Mouse (Mus musculus) midbrain, postnatal 0 days (tissue): Measurements from ENCODE around the gene Syne2. TPM values are rescaled to one million over a fixed set of nuclear protein-coding genes. Genes with fewer than 3 reads are reported as not detected.

Experiments
- ATAC-seq: fragments of 200-750 bp; cut with Nextera tagmentation; 2 replicates; pipeline ENCODE4 v1.8.0; 2017; ENCODE audit warnings: moderate number of reproducible peaks, mild to moderate bottlenecking, moderate TSS enrichment, moderate library complexity; ENCODE audit not compliant: low FRiP score
- DNase-seq: peaks from one replicate; pipeline ENCODE4 v3.0.0-alpha.2; 2015; ENCODE audit warnings: low spot score
- H3K27ac ChIP-seq: fragments of 300-500 bp; sonication (generic); 2 replicates; pipeline ENCODE4 v1.5.1; 2014; ENCODE audit warnings: low read depth, mild to moderate bottlenecking, low read length, mixed read lengths
- H3K27me3 ChIP-seq: fragments of 300-500 bp; sonication (generic); 2 replicates; pipeline ENCODE4 v1.6.1; 2014; ENCODE audit warnings: low read length, control low read depth, mixed read lengths; ENCODE audit not compliant: insufficient read depth
- H3K36me3 ChIP-seq: fragments of 300-500 bp; sonication (generic); 2 replicates; pipeline ENCODE4 v1.6.1; 2014; ENCODE audit warnings: low read length, control low read depth, mixed read lengths; ENCODE audit not compliant: insufficient read depth
- H3K4me1 ChIP-seq: fragments of 300-500 bp; sonication (generic); 2 replicates; pipeline ENCODE4 v1.6.1; 2014; ENCODE audit warnings: mild to moderate bottlenecking, control low read depth, antibody characterized with exemption, low read length, mixed read lengths; ENCODE audit not compliant: insufficient read depth
- H3K4me2 ChIP-seq: fragments of 300-500 bp; sonication (generic); 2 replicates; pipeline ENCODE4 v1.6.1; 2014; ENCODE audit warnings: low read depth, mild to moderate bottlenecking, low read length, mixed read lengths; ENCODE audit not compliant: poor library complexity, severe bottlenecking
- H3K4me3 ChIP-seq: fragments of 300-500 bp; sonication (generic); 2 replicates; pipeline ENCODE4 v1.5.1; 2014; ENCODE audit warnings: low read depth, mild to moderate bottlenecking, low read length, moderate library complexity
- H3K9ac ChIP-seq: fragments of 300-500 bp; sonication (generic); replicated peaks from 2 replicates; pipeline ENCODE4 v1.6.1; 2014; ENCODE audit warnings: mild to moderate bottlenecking, low read length, moderate library complexity, mixed read lengths; ENCODE audit not compliant: poor library complexity, severe bottlenecking
- H3K9me3 ChIP-seq: fragments of 300-500 bp; sonication (generic); 2 replicates; pipeline ENCODE4 v1.6.1; 2016; ENCODE audit warnings: low read length, control low read depth
- CTCF ChIP-seq: IDR thresholded peaks from 2 replicates; pipeline ENCODE4 v1.5.1; 2016; ENCODE audit warnings: antibody characterized with exemption, mild to moderate bottlenecking
- WGBS: fragments of 180-500 bp; shearing (Covaris S2); extraction: QIAGEN DNeasy Blood & Tissue Kit; methylation state at CpG from one replicate; pipeline ENCODE4 v1.1.7; 2014; 5-methylcytosine and 5-hydroxymethylcytosine counted together
- polyA plus RNA-seq: library from polyadenylated mRNA; unstranded; fragments of >200 nt; fragmentation: Nextera tagmentation; extraction: Ambion mirVana; gene quantifications from 2 replicates; pipeline ENCODE4 v1.2.1, GENCODE M21; 2015
- total RNA-seq: library from RNA; depleted of rRNA; stranded (reverse); fragments of >200 nt; gene quantifications from 2 replicates; pipeline ENCODE4 v1.2.3, GENCODE M21; 2014

Syne2 gene
- total and polyA plus RNA-seq, 2 experiments from 2014 or later: 20.3 to 49.3 TPM

DNA sequence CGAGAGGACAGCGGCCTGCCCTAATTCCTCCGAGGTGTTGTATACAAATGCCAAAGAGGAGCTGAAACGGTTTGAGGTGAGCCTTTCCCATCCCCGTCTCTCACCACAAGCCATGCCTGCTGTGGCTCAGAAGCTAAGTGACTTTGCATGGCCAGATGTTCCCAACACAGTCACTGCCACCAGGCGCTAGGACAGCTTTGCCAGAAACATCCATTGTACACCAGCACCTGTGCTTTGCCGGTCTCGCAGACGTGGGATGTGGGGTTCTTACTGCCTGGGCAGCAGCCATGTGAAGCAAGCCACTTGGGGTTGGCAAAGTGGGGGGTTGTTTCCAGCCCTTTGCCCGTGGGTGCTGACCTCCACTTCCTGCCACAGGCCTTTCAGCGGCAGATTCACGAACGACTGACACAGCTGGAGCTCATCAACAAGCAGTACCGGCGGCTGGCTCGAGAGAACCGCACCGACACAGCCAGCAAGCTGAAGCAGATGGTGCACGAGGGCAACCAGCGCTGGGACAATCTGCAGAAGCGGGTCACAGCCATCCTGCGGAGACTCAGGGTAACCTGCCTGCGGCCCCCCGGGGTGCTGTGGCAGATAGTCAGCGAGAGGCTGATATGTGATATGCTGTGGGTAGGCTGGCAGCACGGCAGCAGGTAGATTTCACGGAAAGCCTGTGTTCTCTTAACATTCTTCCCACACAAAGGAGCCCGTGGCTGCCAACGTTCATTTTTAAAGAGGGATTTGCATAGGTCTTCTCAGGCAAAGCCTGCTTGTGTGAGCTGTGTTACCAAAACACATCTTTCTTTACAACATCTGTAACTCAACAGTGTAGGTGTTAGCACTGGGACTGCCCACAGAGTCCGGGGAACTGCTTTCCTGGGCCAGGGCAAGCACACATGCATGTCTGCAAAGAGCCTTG lies 277.4 kb downstream of the Syne2 start:
- no peaks in the 10 kb centered on the region for H3K27me3 ChIP-seq
- H3K27ac ChIP-seq: no peak overlapping the region
- no peak overlapping the region for H3K9ac ChIP-seq
- no peak for TF ChIP-seq CTCF
- WGBS: 78% methylated on average over 30 of the region's 30 CpGs
- no peak overlapping the region for H3K4me2 ChIP-seq
- peaks cover 73% of the 10 kb centered on the region for H3K36me3 ChIP-seq
- no peaks in the 10 kb centered on the region for H3K9me3 ChIP-seq
- no peak for ATAC-seq
- no peak for DNase-seq
- H3K4me3 ChIP-seq: no peak overlapping the region
- no peaks in the 10 kb centered on the region for H3K4me1 ChIP-seq

- Histone ChIP-seq H3K36me3 (peaks cover 87% of the 10 kb centered on the region), H3K9me3 (no peaks in the 10 kb centered on the region), H3K4me3 (no peak overlapping the region), H3K27me3 (no peaks in the 10 kb centered on the region), H3K27ac (no peak overlapping the region), H3K4me1 (no peaks in the 10 kb centered on the region), H3K4me2 (no peak overlapping the region), H3K9ac (no peak overlapping the region)
- DNase-seq (peak; percentile 26), ATAC-seq (no peak)
- WGBS: 92% methylated on average over 12 of the region's 12 CpGs
- no peak for TF ChIP-seq CTCF
Observed at GRCm38 (mm10) chr12:76102621-76103020, 284.7 kb downstream of the Syne2 start.

DNA sequence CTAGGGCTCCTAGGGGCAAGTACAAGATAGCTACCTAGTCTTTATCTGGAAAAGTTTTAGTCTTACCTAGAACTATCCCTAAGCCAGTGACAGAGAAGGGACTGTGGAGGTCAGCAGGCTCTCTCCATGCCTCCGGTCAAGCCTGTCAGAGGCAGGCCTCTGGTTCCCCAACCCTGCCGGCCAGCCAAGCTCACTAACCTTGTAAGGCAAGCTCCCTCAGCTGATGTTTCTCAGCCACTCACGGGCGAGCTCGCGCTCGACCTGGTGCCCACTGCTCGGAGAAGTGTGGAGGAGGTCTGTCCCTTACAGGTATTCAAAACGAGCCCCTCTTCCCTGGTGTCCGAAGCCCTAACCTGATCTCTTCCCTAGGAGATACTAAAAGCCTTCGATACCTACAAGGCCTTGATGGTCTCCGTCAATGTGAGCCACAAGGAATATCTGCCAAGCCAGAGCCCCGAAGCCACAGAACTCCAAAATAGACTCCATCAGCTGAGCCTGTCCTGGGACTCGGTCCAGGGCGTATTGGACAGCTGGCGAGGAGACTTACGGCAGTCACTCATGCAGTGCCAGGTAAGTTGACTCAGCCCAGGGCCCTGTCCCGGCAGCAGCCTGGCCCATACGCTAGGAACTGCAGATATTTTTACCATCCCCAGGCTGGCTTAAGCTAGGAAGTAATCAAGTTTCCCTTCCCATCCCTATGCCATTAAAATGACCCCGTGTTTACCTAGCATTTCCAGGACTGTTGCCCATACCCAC lies 286.8 kb downstream of the Syne2 start:
- no peaks in the 10 kb centered on the region for H3K4me1 ChIP-seq

DNA sequence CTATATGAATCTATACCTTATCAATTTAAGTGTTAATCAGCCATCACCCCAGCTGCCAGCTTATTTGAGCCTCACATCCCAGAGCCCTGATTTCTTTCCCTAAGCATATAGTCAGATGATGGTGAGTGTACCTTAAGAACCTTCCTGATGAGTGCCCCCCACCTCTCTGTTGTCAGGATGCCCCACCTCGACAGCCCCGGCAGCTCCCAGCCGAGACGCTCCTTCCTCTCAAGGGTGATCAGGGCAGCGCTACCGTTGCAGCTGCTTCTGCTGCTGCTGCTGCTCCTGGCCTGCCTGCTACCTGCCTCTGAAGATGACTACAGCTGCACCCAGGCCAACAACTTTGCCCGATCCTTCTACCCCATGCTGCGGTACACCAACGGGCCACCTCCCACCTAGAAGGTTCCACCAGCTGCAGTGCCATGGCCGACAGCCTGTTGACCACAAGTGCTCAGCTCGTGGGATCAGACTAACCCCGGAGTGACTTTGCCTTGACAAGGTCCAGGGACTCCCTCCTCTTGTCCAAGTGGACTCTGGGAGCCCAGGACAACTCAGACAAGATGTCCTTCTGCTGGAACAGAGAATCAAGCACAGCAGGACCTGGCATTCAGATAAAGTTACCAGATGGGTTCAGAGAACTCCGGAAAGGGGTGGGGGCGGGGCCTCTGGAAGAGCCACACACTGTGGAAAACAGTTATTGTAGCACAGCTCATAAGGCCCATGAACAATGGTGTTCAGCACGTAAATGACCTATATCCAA lies 291.9 kb downstream of the Syne2 start:
- ATAC-seq: no peak
- 94% methylated on average over 15 of the region's 15 CpGs for WGBS
- Histone ChIP-seq H3K4me2 (no peak overlapping the region), H3K27me3 (no peaks in the 10 kb centered on the region), H3K27ac (no peak overlapping the region), H3K36me3 (peaks cover 41% of the 10 kb centered on the region), H3K9me3 (no peaks in the 10 kb centered on the region), H3K4me3 (no peak overlapping the region), H3K9ac (no peak overlapping the region), H3K4me1 (no peaks in the 10 kb centered on the region)
- peak; percentile 57 for DNase-seq
- no peak for TF ChIP-seq CTCF

More for the DNA sequence above, 286.8 kb downstream of the Syne2 start:
- H3K27me3 ChIP-seq: no peaks in the 10 kb centered on the region
- TF ChIP-seq CTCF: no peak
- no peak overlapping the region for H3K4me2 ChIP-seq
- no peak overlapping the region for H3K4me3 ChIP-seq
- H3K9ac ChIP-seq: no peak overlapping the region
- no peak overlapping the region for H3K27ac ChIP-seq
- ATAC-seq (no peak), DNase-seq (no peak)
- WGBS: 96% methylated on average over 20 of the region's 20 CpGs
- H3K36me3 ChIP-seq: peaks cover 82% of the 10 kb centered on the region
- H3K9me3 ChIP-seq: no peaks in the 10 kb centered on the region

DNA sequence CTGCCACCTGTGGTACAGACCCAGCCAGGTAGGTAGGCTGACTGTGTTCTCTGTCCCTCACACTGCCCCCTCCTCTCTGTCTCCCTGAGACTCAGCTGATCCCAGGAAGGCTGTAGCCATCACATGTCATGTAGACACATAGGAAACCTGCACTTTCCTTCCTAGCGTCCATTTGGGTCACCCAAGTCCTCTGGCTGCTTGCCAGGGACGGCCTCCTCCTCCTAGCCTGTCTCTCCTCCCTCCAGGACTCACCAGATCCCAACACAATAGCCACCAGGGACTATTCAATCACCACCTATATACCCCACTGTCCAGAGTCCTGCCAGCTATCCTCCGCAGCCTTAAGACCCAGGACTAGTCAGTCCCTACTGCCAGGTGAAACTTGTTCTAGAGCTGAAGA lies 293.1 kb downstream of the Syne2 start:
- DNase-seq: no peak
- WGBS: 87% methylated on average over 3 of the region's 3 CpGs
- Histone ChIP-seq H3K4me3 (no peak overlapping the region), H3K9ac (no peak overlapping the region), H3K4me2 (no peak overlapping the region), H3K36me3 (peaks cover 30% of the 10 kb centered on the region), H3K27me3 (no peaks in the 10 kb centered on the region), H3K9me3 (no peaks in the 10 kb centered on the region), H3K4me1 (no peaks in the 10 kb centered on the region), H3K27ac (no peak overlapping the region)
- no peak for TF ChIP-seq CTCF
- ATAC-seq: no peak
